Mouse (Mus musculus) thymus, adult 2 months (tissue): Measurements from ENCODE around the gene Fam222a. TPM values are rescaled to one million over a fixed set of nuclear protein-coding genes. Genes with fewer than 3 reads are reported as not detected.

ENCODE experiments used
- DNase-seq: peaks from one replicate; pipeline ENCODE4 v3.0.0; 2021
- H3K27ac ChIP-seq: fragments of 200-500 bp; 2 replicates; pipeline ENCODE4 v1.5.1; 2012; ENCODE audit warnings: low read length, control low read depth; ENCODE audit not compliant: control insufficient read depth, insufficient read depth
- H3K27me3 ChIP-seq: fragments of 200-500 bp; 2 replicates; pipeline ENCODE4 v1.6.1; 2012; ENCODE audit warnings: mild to moderate bottlenecking, low read length, moderate library complexity, mixed read lengths; ENCODE audit not compliant: control insufficient read depth, insufficient read depth
- H3K36me3 ChIP-seq: fragments of 200-500 bp; 2 replicates; pipeline ENCODE4 v1.6.1; 2012; ENCODE audit warnings: mild to moderate bottlenecking, low read length, moderate library complexity; ENCODE audit not compliant: control insufficient read depth, insufficient read depth
- H3K4me1 ChIP-seq: fragments of 200-500 bp; replicated peaks from 2 replicates; pipeline ENCODE4 v1.6.1; 2012; ENCODE audit warnings: low read length; ENCODE audit not compliant: control insufficient read depth, insufficient read depth
- H3K4me3 ChIP-seq: fragments of 200-500 bp; 2 replicates; pipeline ENCODE4 v1.5.1; 2012; ENCODE audit warnings: mild to moderate bottlenecking, low read length, control low read depth, moderate library complexity; ENCODE audit not compliant: control insufficient read depth, insufficient read depth
- CTCF ChIP-seq: fragments of 200-500 bp; IDR thresholded peaks from 2 replicates; pipeline ENCODE4 v1.5.1; 2012; ENCODE audit warnings: mild to moderate bottlenecking, control low read depth, low read length, moderate library complexity, borderline replicate concordance; ENCODE audit not compliant: control insufficient read depth, poor library complexity, insufficient read depth; ENCODE audit errors: extremely low read depth
- POLR2A ChIP-seq: fragments of 200-500 bp; IDR thresholded peaks from 2 replicates; pipeline ENCODE4 v1.6.1; 2012; ENCODE audit warnings: mild to moderate bottlenecking, low read length, control low read depth, moderate library complexity; ENCODE audit not compliant: control insufficient read depth, poor library complexity, insufficient read depth; ENCODE audit errors: extremely low read depth
- WGBS: fragments of 180-500 bp; shearing (Covaris S2); methylation state at CpG from one replicate; pipeline ENCODE4 v1.1.7; 2018; 5-methylcytosine and 5-hydroxymethylcytosine counted together
- polyA plus RNA-seq: library from polyadenylated mRNA; depleted of rRNA; stranded (reverse); fragments of >200 nt; gene quantifications from 2 replicates; pipeline ENCODE4 v1.2.3, GENCODE M21; 2012

Fam222a gene
- polyA plus RNA-seq, 1 experiment, result 15.3 TPM

GRCm38 (mm10) chr5:114538752-114539151 is 29.1 kb upstream of the Fam222a start:
- TF ChIP-seq POLR2A (no peak), CTCF (no peak)
- H3K27me3 ChIP-seq, result peaks cover 3% of the 10 kb centered on the region; the same call in 1 of the 2 replicates
- no peak for DNase-seq
- 79% methylated on average over 4 of the region's 4 CpGs for WGBS
- H3K27ac ChIP-seq, result no peak overlapping the region
- peaks cover 9% of the 10 kb centered on the region for H3K4me1 ChIP-seq
- no peaks in the 10 kb centered on the region for H3K36me3 ChIP-seq
- no peak overlapping the region for H3K4me3 ChIP-seq

GRCm38 (mm10) chr5:114539766-114540165 is 28.1 kb upstream of the Fam222a start:
- no peak for DNase-seq
- H3K4me1 ChIP-seq, result peaks cover 9% of the 10 kb centered on the region
- no peaks in the 10 kb centered on the region for H3K36me3 ChIP-seq
- no peak overlapping the region for H3K4me3 ChIP-seq
- TF ChIP-seq CTCF, result no peak
- no peak for TF ChIP-seq POLR2A
- peaks cover 3% of the 10 kb centered on the region; the same call in 1 of the 2 replicates for H3K27me3 ChIP-seq
- 88% methylated on average over 6 of the region's 6 CpGs for WGBS
- no peak overlapping the region for H3K27ac ChIP-seq

GRCm38 (mm10) chr5:114541656-114542445 is 26.0 kb upstream of the Fam222a start:
- DNase-seq, result no peak
- Histone ChIP-seq H3K27ac (no peak overlapping the region), H3K4me3 (no peak overlapping the region), H3K36me3 (no peaks in the 10 kb centered on the region), H3K27me3 (peaks cover 3% of the 10 kb centered on the region; the same call in 1 of the 2 replicates), H3K4me1 (peaks cover 9% of the 10 kb centered on the region)
- WGBS, result 80% methylated on average over 15 of the region's 15 CpGs
- TF ChIP-seq CTCF (no peak), POLR2A (no peak)

GRCm38 (mm10) chr5:114543656-114544055 is 24.2 kb upstream of the Fam222a start:
- no peaks in the 10 kb centered on the region for H3K4me1 ChIP-seq
- TF ChIP-seq CTCF (no peak), POLR2A (no peak)
- no peak overlapping the region for H3K4me3 ChIP-seq
- 94% methylated on average over 6 of the region's 6 CpGs for WGBS
- no peaks in the 10 kb centered on the region for H3K27me3 ChIP-seq
- H3K36me3 ChIP-seq, result no peaks in the 10 kb centered on the region
- DNase-seq, result no peak
- no peak overlapping the region for H3K27ac ChIP-seq

- H3K36me3 ChIP-seq, result no peaks in the 10 kb centered on the region
- 95% methylated on average over 4 of the region's 4 CpGs for WGBS
- no peak overlapping the region for H3K27ac ChIP-seq
- TF ChIP-seq POLR2A (no peak), CTCF (no peak)
- no peak for DNase-seq
- H3K4me1 ChIP-seq, result no peaks in the 10 kb centered on the region; the same call in 1 of the 2 replicates
- no peaks in the 10 kb centered on the region for H3K27me3 ChIP-seq
- no peak overlapping the region for H3K4me3 ChIP-seq
Observed at GRCm38 (mm10) chr5:114544205-114544604, 23.6 kb upstream of the Fam222a start.

GRCm38 (mm10) chr5:114545076-114545475 is 22.7 kb upstream of the Fam222a start:
- Histone ChIP-seq H3K4me3 (no peak overlapping the region), H3K36me3 (no peaks in the 10 kb centered on the region), H3K27me3 (no peaks in the 10 kb centered on the region), H3K4me1 (no peaks in the 10 kb centered on the region; the same call in 1 of the 2 replicates), H3K27ac (no peak overlapping the region)
- WGBS, result 96% methylated on average over 9 of the region's 9 CpGs
- TF ChIP-seq POLR2A (no peak), CTCF (no peak)
- DNase-seq, result no peak
